Mouse (Mus musculus) forebrain, embryonic 15.5 days (tissue): Measurements from ENCODE around the gene Cda. TPM values are rescaled to one million over a fixed set of nuclear protein-coding genes. Genes with fewer than 3 reads are reported as not detected.

Experiments
- ATAC-seq: fragments of 200-750 bp; cut with Nextera tagmentation; replicated peaks from 2 replicates; pipeline ENCODE4 v1.8.0; 2017; ENCODE audit warnings: mild to moderate bottlenecking, moderate TSS enrichment, moderate library complexity
- H3K27ac ChIP-seq: fragments of 300-500 bp; sonication (generic); replicated peaks from 2 replicates; pipeline ENCODE4 v1.5.1; 2015; ENCODE audit warnings: mild to moderate bottlenecking, inconsistent platforms
- H3K27me3 ChIP-seq: fragments of 300-500 bp; sonication (generic); 2 replicates; pipeline ENCODE4 v1.6.1; 2015; ENCODE audit warnings: inconsistent platforms
- H3K36me3 ChIP-seq: fragments of 300-500 bp; sonication (generic); 2 replicates; pipeline ENCODE4 v1.6.1; 2015; ENCODE audit warnings: mild to moderate bottlenecking, inconsistent platforms
- H3K4me1 ChIP-seq: fragments of 300-500 bp; sonication (generic); 2 replicates; pipeline ENCODE4 v1.6.1; 2015; ENCODE audit warnings: inconsistent platforms
- H3K4me2 ChIP-seq: fragments of 300-500 bp; sonication (generic); replicated peaks from 2 replicates; pipeline ENCODE4 v1.6.1; 2015; ENCODE audit warnings: mild to moderate bottlenecking, inconsistent platforms
- H3K4me3 ChIP-seq: fragments of 300-500 bp; sonication (generic); 2 replicates; pipeline ENCODE4 v1.5.1; 2015; ENCODE audit warnings: mild to moderate bottlenecking, inconsistent platforms
- H3K9ac ChIP-seq: fragments of 300-500 bp; sonication (generic); replicated peaks from 2 replicates; pipeline ENCODE4 v1.6.1; 2015; ENCODE audit warnings: mild to moderate bottlenecking, inconsistent platforms
- H3K9me3 ChIP-seq: fragments of 300-500 bp; sonication (generic); 2 replicates; pipeline ENCODE4 v1.6.1; 2016; ENCODE audit warnings: inconsistent platforms
- WGBS: fragments of 180-500 bp; shearing (Covaris S2); methylation state at CpG from one replicate; pipeline ENCODE4 v1.1.7; 2015; ENCODE audit warnings: mixed read lengths; 5-methylcytosine and 5-hydroxymethylcytosine counted together
- polyA plus RNA-seq: library from polyadenylated mRNA; unstranded; fragments of >200 nt; fragmentation: Nextera tagmentation; extraction: Ambion mirVana; gene quantifications from 2 replicates; pipeline ENCODE4 v1.2.1, GENCODE M21; 2015

Gene Cda
- polyA plus RNA-seq, 1 experiment from 2014 or later, result 2.2 TPM

- Histone ChIP-seq H3K4me1 (peaks cover 16% of the 10 kb centered on the region), H3K27ac (no peak overlapping the region), H3K36me3 (no peaks in the 10 kb centered on the region), H3K4me3 (peak overlapping the region; percentile 45), H3K9me3 (no peaks in the 10 kb centered on the region), H3K4me2 (peak overlapping the region; percentile 84), H3K9ac (peak overlapping the region; percentile 45), H3K27me3 (peaks cover 75% of the 10 kb centered on the region)
- WGBS, result under 1% methylated on average over 94 of the region's 103 CpGs
- ATAC-seq, result peak; percentile 70
These were observed 27.5 kb upstream of the Cda start for GRCm38 (mm10) chr4:138395087-138395970.

GRCm38 (mm10) chr4:138393703-138394102, 25.9 kb upstream of the Cda start:
- Histone ChIP-seq H3K9ac (no peak overlapping the region), H3K4me3 (0 out of 2 replicates have a peak overlapping the region, but pooled peaks have one; percentile 45), H3K27me3 (peaks cover 64% of the 10 kb centered on the region), H3K9me3 (no peaks in the 10 kb centered on the region), H3K4me1 (peaks cover 16% of the 10 kb centered on the region), H3K27ac (no peak overlapping the region), H3K36me3 (no peaks in the 10 kb centered on the region), H3K4me2 (peak overlapping the region; percentile 84)
- WGBS, result 60% methylated on average over 7 of the region's 7 CpGs
- no peak for ATAC-seq

GRCm38 (mm10) chr4:138383789-138384188, 16.0 kb upstream of the Cda start:
- no peak overlapping the region for H3K4me2 ChIP-seq
- ATAC-seq, result no peak
- H3K4me3 ChIP-seq, result no peak overlapping the region
- H3K27me3 ChIP-seq, result no peaks in the 10 kb centered on the region
- no peak overlapping the region for H3K27ac ChIP-seq
- WGBS, result 49% methylated on average over 4 of the region's 4 CpGs
- no peaks in the 10 kb centered on the region for H3K36me3 ChIP-seq
- H3K9me3 ChIP-seq, result no peaks in the 10 kb centered on the region
- H3K4me1 ChIP-seq, result peaks cover 3% of the 10 kb centered on the region; the same call in 1 of the 2 replicates
- H3K9ac ChIP-seq, result no peak overlapping the region

- 75% methylated on average over 6 of the region's 6 CpGs for WGBS
These were observed 14.7 kb upstream of the Cda start for GRCm38 (mm10) chr4:138382462-138382861.

GRCm38 (mm10) chr4:138380132-138380689, 12.4 kb upstream of the Cda start:
- Histone ChIP-seq H3K27ac (no peak overlapping the region), H3K9me3 (no peaks in the 10 kb centered on the region), H3K4me1 (peaks cover 3% of the 10 kb centered on the region; the same call in 1 of the 2 replicates), H3K27me3 (no peaks in the 10 kb centered on the region), H3K4me3 (no peak overlapping the region), H3K9ac (no peak overlapping the region), H3K36me3 (no peaks in the 10 kb centered on the region), H3K4me2 (no peak overlapping the region)
- ATAC-seq, result no peak
- WGBS, result 37% methylated on average over 10 of the region's 10 CpGs

More at GRCm38 (mm10) chr4:138382462-138382861, 14.7 kb upstream of the Cda start:
- no peak overlapping the region for H3K4me2 ChIP-seq
- ATAC-seq, result no peak
- H3K9me3 ChIP-seq, result no peaks in the 10 kb centered on the region
- H3K27ac ChIP-seq, result no peak overlapping the region
- peaks cover 3% of the 10 kb centered on the region; the same call in 1 of the 2 replicates for H3K4me1 ChIP-seq
- no peak overlapping the region for H3K9ac ChIP-seq
- no peaks in the 10 kb centered on the region for H3K36me3 ChIP-seq
- H3K4me3 ChIP-seq, result no peak overlapping the region
- H3K27me3 ChIP-seq, result no peaks in the 10 kb centered on the region

GRCm38 (mm10) chr4:138379091-138379840, 11.5 kb upstream of the Cda start:
- H3K9me3 ChIP-seq, result no peaks in the 10 kb centered on the region
- H3K27ac ChIP-seq, result no peak overlapping the region
- 43% methylated on average over 14 of the region's 14 CpGs for WGBS
- no peak overlapping the region for H3K4me2 ChIP-seq
- ATAC-seq, result no peak; the same call in 1 of the 2 replicates
- no peaks in the 10 kb centered on the region for H3K36me3 ChIP-seq
- H3K4me1 ChIP-seq, result peaks cover 3% of the 10 kb centered on the region; the same call in 1 of the 2 replicates
- H3K27me3 ChIP-seq, result no peaks in the 10 kb centered on the region
- H3K9ac ChIP-seq, result no peak overlapping the region
- no peak overlapping the region for H3K4me3 ChIP-seq

GRCm38 (mm10) chr4:138377526-138377925, 9.7 kb upstream of the Cda start:
- H3K4me3 ChIP-seq, result no peak overlapping the region
- no peak overlapping the region for H3K9ac ChIP-seq
- no peak overlapping the region for H3K4me2 ChIP-seq
- 51% methylated on average over 6 of the region's 6 CpGs for WGBS
- no peak overlapping the region for H3K27ac ChIP-seq
- no peaks in the 10 kb centered on the region for H3K36me3 ChIP-seq
- ATAC-seq, result no peak
- H3K9me3 ChIP-seq, result no peaks in the 10 kb centered on the region
- H3K4me1 ChIP-seq, result peaks cover 3% of the 10 kb centered on the region; the same call in 1 of the 2 replicates
- H3K27me3 ChIP-seq, result no peaks in the 10 kb centered on the region

- 85% methylated on average over 3 of the region's 3 CpGs for WGBS
- H3K4me2 ChIP-seq, result no peak overlapping the region
- ATAC-seq, result no peak
- H3K4me1 ChIP-seq, result no peaks in the 10 kb centered on the region; the same call in 1 of the 2 replicates
- no peaks in the 10 kb centered on the region for H3K27me3 ChIP-seq
- no peaks in the 10 kb centered on the region for H3K9me3 ChIP-seq
- H3K27ac ChIP-seq, result no peak overlapping the region
- no peaks in the 10 kb centered on the region for H3K36me3 ChIP-seq
- H3K9ac ChIP-seq, result no peak overlapping the region
- no peak overlapping the region for H3K4me3 ChIP-seq
These were observed 7.3 kb upstream of the Cda start for GRCm38 (mm10) chr4:138375117-138375516.

GRCm38 (mm10) chr4:138370996-138371516, 3.3 kb upstream of the Cda start:
- H3K27me3 ChIP-seq, result peaks cover 10% of the 10 kb centered on the region; the same call in 1 of the 2 replicates
- H3K4me3 ChIP-seq, result no peak overlapping the region
- peaks cover 8% of the 10 kb centered on the region for H3K4me1 ChIP-seq
- no peaks in the 10 kb centered on the region for H3K36me3 ChIP-seq
- WGBS, result 82% methylated on average over 5 of the region's 5 CpGs
- no peaks in the 10 kb centered on the region for H3K9me3 ChIP-seq
- no peak overlapping the region for H3K27ac ChIP-seq
- H3K9ac ChIP-seq, result no peak overlapping the region
- no peak for ATAC-seq
- H3K4me2 ChIP-seq, result no peak overlapping the region

GRCm38 (mm10) chr4:138368498-138369260, 887 bp upstream of the Cda start:
- Histone ChIP-seq H3K4me3 (no peak overlapping the region), H3K27ac (no peak overlapping the region), H3K9me3 (no peaks in the 10 kb centered on the region), H3K9ac (no peak overlapping the region), H3K36me3 (no peaks in the 10 kb centered on the region), H3K4me2 (no peak overlapping the region), H3K4me1 (peaks cover 8% of the 10 kb centered on the region), H3K27me3 (peaks cover 10% of the 10 kb centered on the region; the same call in 1 of the 2 replicates)
- 81% methylated on average over 12 of the region's 12 CpGs for WGBS
- no peak for ATAC-seq

- WGBS, result 72% methylated on average over 2 of the region's 2 CpGs
- Histone ChIP-seq H3K4me3 (no peak overlapping the region), H3K27ac (no peak overlapping the region), H3K36me3 (no peaks in the 10 kb centered on the region), H3K4me2 (no peak overlapping the region), H3K4me1 (peaks cover 11% of the 10 kb centered on the region), H3K9ac (no peak overlapping the region), H3K9me3 (no peaks in the 10 kb centered on the region), H3K27me3 (peaks cover 10% of the 10 kb centered on the region; the same call in 1 of the 2 replicates)
- no peak for ATAC-seq
These were observed 1.2 kb downstream of the Cda start for GRCm38 (mm10) chr4:138366561-138366960.
